Mouse (Mus musculus) liver, adult 2 months (tissue): ENCODE data around the gene Znhit3. TPM values are rescaled to one million over a fixed set of nuclear protein-coding genes. Genes with fewer than 3 reads are reported as not detected.

Experiments
- DNase-seq: peaks from one replicate; pipeline ENCODE4 v3.0.0-alpha.2; 2011; ENCODE audit warnings: low read depth, low spot score; ENCODE audit errors: extremely low read depth
- H3K27ac ChIP-seq: fragments of 200-500 bp; replicated peaks from 2 replicates; pipeline ENCODE4 v1.5.1; 2012; ENCODE audit warnings: low read depth, mild to moderate bottlenecking, control low read depth, inconsistent platforms, low read length; ENCODE audit not compliant: insufficient read depth
- H3K27me3 ChIP-seq: fragments of 200-500 bp; 2 replicates; pipeline ENCODE4 v1.6.1; 2012; ENCODE audit warnings: mild to moderate bottlenecking, moderate library complexity, low read length, inconsistent platforms; ENCODE audit not compliant: control insufficient read depth, insufficient read depth
- H3K36me3 ChIP-seq: fragments of 200-500 bp; 2 replicates; pipeline ENCODE4 v1.6.1; 2012; ENCODE audit warnings: low read length, inconsistent platforms; ENCODE audit not compliant: control insufficient read depth, insufficient read depth
- H3K4me1 ChIP-seq: fragments of 200-500 bp; 2 replicates; pipeline ENCODE4 v1.6.1; 2011; ENCODE audit warnings: low read length; ENCODE audit not compliant: control insufficient read depth, insufficient read depth
- H3K4me3 ChIP-seq: fragments of 200-500 bp; 2 replicates; pipeline ENCODE4 v1.5.1; 2011; ENCODE audit warnings: low read depth, mild to moderate bottlenecking, control low read depth, low read length, moderate library complexity; ENCODE audit not compliant: insufficient read depth
- H3K79me2 ChIP-seq: fragments of 200-500 bp; 2 replicates; pipeline ENCODE4 v1.6.1; 2012; ENCODE audit warnings: inconsistent platforms, mild to moderate bottlenecking, low read length, moderate library complexity; ENCODE audit not compliant: control insufficient read depth, insufficient read depth
- H3K9ac ChIP-seq: fragments of 200-500 bp; 2 replicates; pipeline ENCODE4 v1.6.1; 2012; ENCODE audit warnings: low read depth, mild to moderate bottlenecking, control low read depth, inconsistent platforms, low read length
- CTCF ChIP-seq: fragments of 200-500 bp; IDR thresholded peaks from 2 replicates; pipeline ENCODE4 v1.5.1; 2011; ENCODE audit warnings: low read depth, low read length, control low read depth
- POLR2A ChIP-seq: fragments of 200-500 bp; IDR thresholded peaks from 2 replicates; pipeline ENCODE4 v1.6.1; 2011; ENCODE audit warnings: low read length, control low read depth; ENCODE audit not compliant: insufficient read depth; ENCODE audit errors: extremely low read depth
- WGBS: fragments of 180-500 bp; shearing (Covaris S2); methylation state at CpG from one replicate; pipeline ENCODE4 v1.1.7; 2018; 5-methylcytosine and 5-hydroxymethylcytosine counted together
- polyA plus RNA-seq: library from polyadenylated mRNA; depleted of rRNA; stranded (reverse); fragments of >200 nt; gene quantifications from 2 replicates; pipeline ENCODE4 v1.2.3, GENCODE M21; 2012
- total RNA-seq: library from RNA; depleted of rRNA; stranded (reverse); fragments of >200 nt; gene quantifications from 2 replicates; pipeline ENCODE4 v1.2.3, GENCODE M21; 2014

Gene Znhit3
- total and polyA plus RNA-seq, 2 experiments = 5.4 to 10.0 TPM

DNA sequence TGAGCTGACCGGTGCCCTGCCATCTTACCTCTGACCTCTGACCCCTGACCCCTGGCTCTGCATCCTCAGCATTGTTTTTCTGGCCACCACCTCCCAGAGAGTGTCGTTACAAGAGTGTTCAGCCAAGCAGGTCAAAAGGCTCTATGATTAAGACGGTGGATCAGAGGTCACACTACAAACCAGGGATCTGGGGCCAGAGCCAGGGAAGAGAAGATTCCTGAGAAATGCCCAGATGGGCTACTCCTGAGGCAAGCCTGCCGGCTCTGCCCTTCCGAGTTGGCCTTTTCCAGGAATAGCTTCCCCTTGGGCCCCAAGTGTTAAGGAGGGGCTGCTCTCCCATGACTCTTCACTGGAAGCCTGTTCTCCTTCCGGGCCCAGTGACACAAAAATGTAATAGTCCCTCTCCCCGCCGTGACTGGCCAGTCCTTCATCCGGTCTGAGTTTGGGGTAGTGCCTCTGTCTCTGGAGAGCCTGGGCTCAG is 43.6 kb upstream of the Znhit3 start:
- Histone ChIP-seq H3K27ac (no peak overlapping the region), H3K79me2 (no peaks in the 10 kb centered on the region), H3K9ac (no peak overlapping the region), H3K27me3 (peaks cover 4% of the 10 kb centered on the region; the same call in 1 of the 2 replicates), H3K4me1 (peaks cover 3% of the 10 kb centered on the region; the same call in 1 of the 2 replicates), H3K36me3 (no peaks in the 10 kb centered on the region), H3K4me3 (no peak overlapping the region)
- 35% methylated on average over 9 of the region's 9 CpGs for WGBS
- TF ChIP-seq POLR2A = no peak
- TF ChIP-seq CTCF = no peak
- peak; percentile 41 for DNase-seq

DNA sequence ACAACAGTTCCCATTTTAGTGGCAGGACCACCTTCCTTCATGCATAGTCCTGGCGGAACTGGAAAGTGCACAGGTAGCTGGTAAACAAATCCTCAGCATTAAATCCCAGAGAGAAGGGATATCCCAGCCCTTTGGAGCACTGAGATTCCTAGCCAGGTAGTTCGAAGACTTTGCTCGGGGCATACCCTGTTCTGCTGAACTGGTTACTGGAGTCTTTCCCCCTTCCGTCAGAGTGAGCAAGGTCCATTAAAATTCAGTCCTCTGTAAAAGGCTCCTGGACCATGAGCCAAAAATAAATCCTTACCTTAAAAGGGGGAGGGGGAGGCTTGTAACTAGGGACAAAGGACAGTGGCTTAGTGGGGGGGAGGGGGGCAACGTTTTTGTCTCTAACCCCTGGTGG is 43.0 kb upstream of the Znhit3 start:
- Histone ChIP-seq H3K27me3 (peaks cover 4% of the 10 kb centered on the region; the same call in 1 of the 2 replicates), H3K9ac (no peak overlapping the region), H3K4me1 (peaks cover 3% of the 10 kb centered on the region; the same call in 1 of the 2 replicates), H3K4me3 (no peak overlapping the region), H3K79me2 (no peaks in the 10 kb centered on the region), H3K36me3 (no peaks in the 10 kb centered on the region), H3K27ac (no peak overlapping the region)
- no peak for TF ChIP-seq POLR2A
- TF ChIP-seq CTCF = no peak
- WGBS = 36% methylated on average over 5 of the region's 5 CpGs
- no peak for DNase-seq

DNA sequence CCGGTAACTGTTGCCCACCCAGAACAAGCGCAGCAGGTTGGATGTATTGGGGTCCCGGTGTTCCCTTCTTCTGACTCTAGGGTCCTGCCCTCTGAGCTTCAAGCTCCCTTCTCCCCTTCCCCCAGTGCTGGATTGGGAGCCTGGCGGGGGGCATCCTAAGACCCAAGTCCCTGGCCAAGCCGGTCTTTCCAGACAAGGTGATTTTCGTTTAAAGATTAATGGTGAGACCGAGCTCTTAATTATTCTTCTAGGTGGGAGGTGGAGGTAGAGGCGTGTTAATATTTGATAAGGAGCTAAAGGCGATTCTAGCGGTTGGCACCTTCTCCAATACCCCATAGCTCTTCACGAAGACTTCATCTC is 42.1 kb upstream of the Znhit3 start:
- no peaks in the 10 kb centered on the region for H3K79me2 ChIP-seq
- TF ChIP-seq CTCF = no peak
- no peak for TF ChIP-seq POLR2A
- H3K27ac ChIP-seq = no peak overlapping the region
- H3K27me3 ChIP-seq = peaks cover 4% of the 10 kb centered on the region; the same call in 1 of the 2 replicates
- H3K36me3 ChIP-seq = no peaks in the 10 kb centered on the region
- H3K4me3 ChIP-seq = no peak overlapping the region
- DNase-seq = no peak
- peaks cover 3% of the 10 kb centered on the region; the same call in 1 of the 2 replicates for H3K4me1 ChIP-seq
- H3K9ac ChIP-seq = no peak overlapping the region
- 6% methylated on average over 11 of the region's 11 CpGs for WGBS

GRCm38 (mm10) chr11:84957591-84958270 is 41.6 kb upstream of the Znhit3 start, which contains the start of gene Car4:
Car4 (plus strand) TSS chr11:84957786.
- Histone ChIP-seq H3K4me3 (no peak within 1 kb of the TSS), H3K36me3 (no peaks in the 10 kb centered on the region), H3K79me2 (no peaks in the 10 kb centered on the region), H3K27ac (no peak within 1 kb of the TSS), H3K9ac (no peak within 1 kb of the TSS), H3K4me1 (peaks cover 3% of the 10 kb centered on the region; the same call in 1 of the 2 replicates), H3K27me3 (peaks cover 4% of the 10 kb centered on the region; the same call in 1 of the 2 replicates)
- WGBS = 3% methylated on average over 49 of the region's 49 CpGs
- no peak for DNase-seq
- no peak for TF ChIP-seq CTCF
- no peak for TF ChIP-seq POLR2A

GRCm38 (mm10) chr11:84957171-84957570 is 41.0 kb upstream of the Znhit3 start:
- no peak overlapping the region for H3K27ac ChIP-seq
- peaks cover 4% of the 10 kb centered on the region; the same call in 1 of the 2 replicates for H3K27me3 ChIP-seq
- H3K4me3 ChIP-seq = no peak overlapping the region
- 11% methylated on average over 15 of the region's 15 CpGs for WGBS
- TF ChIP-seq POLR2A = no peak
- no peak for TF ChIP-seq CTCF
- H3K4me1 ChIP-seq = peaks cover 3% of the 10 kb centered on the region; the same call in 1 of the 2 replicates
- H3K79me2 ChIP-seq = no peaks in the 10 kb centered on the region
- H3K9ac ChIP-seq = no peak overlapping the region
- H3K36me3 ChIP-seq = no peaks in the 10 kb centered on the region
- no peak for DNase-seq

- peaks cover 3% of the 10 kb centered on the region; the same call in 1 of the 2 replicates for H3K4me1 ChIP-seq
- no peak overlapping the region for H3K4me3 ChIP-seq
- 38% methylated on average over 5 of the region's 5 CpGs for WGBS
- H3K27me3 ChIP-seq = peaks cover 4% of the 10 kb centered on the region; the same call in 1 of the 2 replicates
- no peak overlapping the region for H3K27ac ChIP-seq
- no peak for TF ChIP-seq CTCF
- no peak for TF ChIP-seq POLR2A
- no peaks in the 10 kb centered on the region for H3K79me2 ChIP-seq
- H3K36me3 ChIP-seq = no peaks in the 10 kb centered on the region
- DNase-seq = no peak
- no peak overlapping the region for H3K9ac ChIP-seq
Observed at GRCm38 (mm10) chr11:84956400-84956799, 40.2 kb upstream of the Znhit3 start.
